Mouse (Mus musculus) E14TG2a.4 (cell line): ENCODE measurements around the gene Olfr51.

Experiments
- CTCF ChIP-seq: conservative IDR thresholded peaks from 2 replicates; pipeline ENCODE4 v1.5.1; 2014; ENCODE audit warnings: low read length
- NANOG ChIP-seq: IDR thresholded peaks from 2 replicates; pipeline ENCODE4 v1.6.1; 2014; ENCODE audit warnings: borderline replicate concordance, low read length, mixed read lengths
- POU5F1 ChIP-seq: IDR thresholded peaks from 2 replicates; pipeline ENCODE4 v1.6.1; 2014; ENCODE audit warnings: low read length, borderline replicate concordance

DNA sequence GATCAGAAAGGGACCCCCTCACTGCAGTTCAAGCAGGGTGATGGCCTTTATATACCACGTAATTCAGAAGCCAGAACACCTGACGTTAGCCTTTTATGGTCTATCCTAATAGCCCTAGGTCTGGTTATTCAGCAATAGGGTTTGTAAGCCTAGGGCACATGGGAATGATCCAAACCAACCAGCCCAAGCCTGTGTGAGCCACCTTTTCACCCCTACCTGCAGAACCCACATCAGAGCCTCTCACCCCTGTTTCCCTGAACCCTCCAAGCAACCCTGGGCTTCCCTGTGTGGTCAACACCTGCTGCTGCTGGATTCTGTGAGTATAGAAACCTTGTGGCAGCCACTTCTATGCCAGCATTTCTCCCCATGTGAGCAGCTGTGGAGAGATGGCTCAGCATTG lies 26.8 kb downstream of the Olfr51 start:
- TF ChIP-seq CTCF (no peak), POU5F1 (no peak), NANOG (no peak)
